Mouse (Mus musculus) frontal cortex, postnatal 14 days (tissue): Measurements from ENCODE around the gene Ankrd11.

Source experiments
- DNase-seq, 2 experiments: peaks; one replicate each; pipeline ENCODE4 v3.0.0; 2022; ENCODE audit warnings: low spot score in 2 of 2

Ankrd11 gene

GRCm38 (mm10) chr8:122849152-122849910, 192.7 kb downstream of the Ankrd11 start:
- no peak for DNase-seq

GRCm38 (mm10) chr8:122847829-122848561, 194.1 kb downstream of the Ankrd11 start, which contains the start of gene Cdh15:
TSS of gene Cdh15 (plus strand) at chr8:122847966.
- DNase-seq: no peak

- no peak for DNase-seq
These were observed 196.4 kb downstream of the Ankrd11 start for GRCm38 (mm10) chr8:122845662-122846061.

GRCm38 (mm10) chr8:122844161-122844560, 197.9 kb downstream of the Ankrd11 start:
- no peak for DNase-seq

GRCm38 (mm10) chr8:122836696-122837095, 205.4 kb downstream of the Ankrd11 start:
- DNase-seq: no peak

GRCm38 (mm10) chr8:122836199-122836598, 205.9 kb downstream of the Ankrd11 start:
- no peak for DNase-seq

- DNase-seq: peak; percentile 39 to 68
These were observed 207.1 kb downstream of the Ankrd11 start for GRCm38 (mm10) chr8:122834971-122835370.

GRCm38 (mm10) chr8:122834416-122834815, 207.7 kb downstream of the Ankrd11 start:
- no peak for DNase-seq
